Mouse (Mus musculus): Measurements from ENCODE around the gene Gm9774.

DNA sequence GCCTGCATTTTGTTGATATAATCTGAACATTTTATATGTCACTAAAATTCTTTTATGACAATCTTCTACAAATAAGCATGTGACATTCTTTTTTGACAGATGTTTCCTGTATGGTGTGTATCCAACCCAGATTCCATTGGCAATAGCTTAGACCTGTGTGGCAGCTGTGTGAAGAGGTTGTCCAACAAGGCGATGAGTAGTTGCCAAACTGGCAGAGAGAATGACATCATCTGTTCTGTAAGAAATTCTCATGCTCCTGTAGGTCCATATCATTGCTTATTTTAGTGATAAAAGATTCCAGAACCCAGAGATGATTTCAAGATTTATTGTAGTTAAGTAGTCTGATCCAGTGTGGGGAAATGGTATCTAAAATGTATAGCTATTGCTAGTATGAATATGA is 37.4 kb upstream of the Gm9774 start:
- no peak for TF ChIP-seq CTCF (IDR thresholded peaks at IDR 0.05; ENCODE audit: control insufficient read depth, insufficient read depth, insufficient read length)
- no peak for TF ChIP-seq MYOG (IDR thresholded peaks at IDR 0.05; ENCODE audit: control insufficient read depth, extremely low read depth, insufficient read length)
- TF ChIP-seq MAX (IDR thresholded peaks at IDR 0.05) = no peak

Data from C2C12 (cell line).